Mouse (Mus musculus) liver, postnatal 0 days (tissue): ENCODE measurements around the gene Gm11567.

Experiments
- CTCF ChIP-seq: sonication (generic); IDR thresholded peaks from 2 replicates; pipeline ENCODE4 v1.5.1; 2016; ENCODE audit warnings: antibody characterized with exemption, low read depth
- EP300 ChIP-seq: IDR thresholded peaks from 2 replicates; pipeline ENCODE4 v1.6.1; 2016; ENCODE audit warnings: antibody characterized with exemption, low read depth, mild to moderate bottlenecking

- TF ChIP-seq EP300 (no peak), CTCF (no peak)
Observed at GRCm38 (mm10) chr11:99858761-99859160, 20.2 kb upstream of the Gm11567 start.
